Mouse (Mus musculus) cerebellum, adult 2 months (tissue): ENCODE measurements at regions not wholly inside any gene's neighbourhood (a gene's known extent, or its start where the extent isn't known, plus 50 kb on each side); places are given as distances from the start of the nearest gene placed in this dataset.

ENCODE experiments used
- CTCF ChIP-seq: fragments of 200-500 bp; IDR thresholded peaks from 2 replicates; pipeline ENCODE4 v1.5.1; 2011; ENCODE audit warnings: low read depth, mild to moderate bottlenecking, control low read depth, low read length, moderate library complexity, borderline replicate concordance; ENCODE audit not compliant: insufficient read depth
- POLR2A ChIP-seq: fragments of 200-500 bp; IDR thresholded peaks from 2 replicates; pipeline ENCODE4 v1.6.1; 2011; ENCODE audit warnings: low read length, control low read depth, borderline replicate concordance; ENCODE audit not compliant: insufficient read depth

- TF ChIP-seq POLR2A = no peak
- TF ChIP-seq CTCF = no peak
Observed at GRCm38 (mm10) chr16:31366033-31366432, 51.4 kb upstream of the Apod start.
